Mouse (Mus musculus) CD8-positive naive resting alpha-beta T cell, adult 2 months (primary cell): ENCODE measurements around the gene Plpp3.

Source experiments
- DNase-seq, 2 experiments: peaks; one replicate each; pipeline ENCODE4 v3.0.0; 2022; ENCODE audit warnings: low read depth in 2 of 2, low spot score in 2 of 2

Plpp3 gene

DNA sequence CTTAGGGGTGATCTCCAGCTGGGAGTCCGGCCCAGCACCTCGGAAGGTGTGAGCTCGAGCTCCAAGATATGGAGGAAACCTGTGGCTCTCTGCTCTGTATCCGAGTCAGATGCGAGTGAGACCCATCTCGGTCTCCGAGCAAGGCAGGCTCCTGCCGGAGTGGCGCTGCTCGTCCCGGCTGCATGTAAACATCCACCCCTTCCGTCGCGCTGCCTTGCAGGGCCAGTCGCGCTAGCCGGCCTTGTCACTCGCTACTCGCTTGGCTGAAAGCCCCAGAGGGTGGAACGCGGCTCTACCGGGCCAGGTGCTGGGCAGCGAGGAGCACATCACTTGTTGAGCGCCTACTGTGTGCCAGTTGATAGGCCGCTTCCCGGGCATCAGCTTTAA lies 1.0 kb downstream of the Plpp3 start:
- DNase-seq, result peak; percentile 1 to 14

GRCm38 (mm10) chr4:105158651-105159530 lies 1.7 kb downstream of the Plpp3 start:
- no peak for DNase-seq

GRCm38 (mm10) chr4:105159531-105159870 lies 2.4 kb downstream of the Plpp3 start:
- DNase-seq, result no peak

DNA sequence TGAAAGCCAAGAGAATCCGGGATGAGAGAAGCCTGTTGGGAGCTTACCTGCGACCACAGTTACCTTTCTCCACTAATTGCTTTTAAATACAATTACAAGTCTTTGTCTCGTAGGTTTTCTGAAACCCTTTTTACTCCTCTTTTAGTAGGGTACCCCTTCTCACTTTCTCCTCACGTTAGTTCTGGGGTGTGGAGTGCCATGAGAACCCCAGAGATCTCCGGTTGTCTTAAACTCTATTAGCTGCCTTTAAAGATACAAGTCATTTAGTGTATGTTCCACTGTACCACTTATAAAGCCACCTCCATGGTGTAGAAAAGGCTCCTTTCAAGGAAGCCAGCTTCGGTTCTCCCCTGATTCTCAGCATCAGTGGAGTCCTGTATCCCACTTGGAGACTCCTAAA lies 3.3 kb downstream of the Plpp3 start:
- DNase-seq, result no peak

DNA sequence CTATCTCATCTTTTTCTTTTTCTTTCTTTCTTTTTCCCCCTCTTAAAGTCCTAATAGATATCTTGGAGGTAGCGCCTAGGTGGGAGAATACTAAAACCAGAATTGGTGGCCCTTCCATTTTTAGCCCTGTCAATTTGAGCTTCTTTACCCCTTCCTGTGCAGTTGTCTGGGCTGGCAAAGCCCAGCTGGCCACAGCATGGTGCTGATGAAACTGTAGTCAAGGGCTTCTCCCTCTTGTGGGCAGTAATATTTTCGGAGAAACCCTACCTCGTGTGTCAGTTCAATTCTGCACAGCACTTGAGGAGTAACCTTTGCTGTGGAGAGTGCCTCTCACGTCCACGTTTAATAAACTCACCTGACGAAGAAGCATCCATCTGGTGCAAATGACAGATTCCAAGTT lies 4.9 kb downstream of the Plpp3 start:
- DNase-seq, result no peak

GRCm38 (mm10) chr4:105162676-105163075 lies 5.5 kb downstream of the Plpp3 start:
- no peak for DNase-seq

DNA sequence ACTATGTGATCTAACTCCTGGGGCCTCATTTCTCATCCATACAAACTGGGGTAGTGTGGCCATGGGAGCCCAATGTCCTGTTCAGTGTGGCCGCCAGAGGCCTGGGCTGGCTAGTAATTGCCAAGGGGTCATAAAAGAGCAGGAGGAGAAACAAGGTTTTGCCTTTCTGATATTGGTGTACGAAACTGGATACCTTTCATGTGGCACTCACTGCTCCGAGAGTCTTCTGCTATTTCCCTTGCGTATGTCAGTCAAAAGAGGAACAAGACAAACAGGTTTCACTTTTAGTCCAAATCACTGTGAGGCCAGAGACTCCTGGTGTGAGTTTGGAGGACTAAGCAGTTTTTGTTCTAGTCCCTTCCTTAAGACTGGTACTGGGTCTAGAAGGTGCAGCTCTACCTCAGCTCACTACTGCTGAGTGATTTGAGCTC lies 6.8 kb downstream of the Plpp3 start:
- no peak for DNase-seq

- DNase-seq, result no peak
Observed at GRCm38 (mm10) chr4:105164952-105165351, 7.8 kb downstream of the Plpp3 start.

GRCm38 (mm10) chr4:105169093-105169571 lies 12.0 kb downstream of the Plpp3 start:
- no peak for DNase-seq

DNA sequence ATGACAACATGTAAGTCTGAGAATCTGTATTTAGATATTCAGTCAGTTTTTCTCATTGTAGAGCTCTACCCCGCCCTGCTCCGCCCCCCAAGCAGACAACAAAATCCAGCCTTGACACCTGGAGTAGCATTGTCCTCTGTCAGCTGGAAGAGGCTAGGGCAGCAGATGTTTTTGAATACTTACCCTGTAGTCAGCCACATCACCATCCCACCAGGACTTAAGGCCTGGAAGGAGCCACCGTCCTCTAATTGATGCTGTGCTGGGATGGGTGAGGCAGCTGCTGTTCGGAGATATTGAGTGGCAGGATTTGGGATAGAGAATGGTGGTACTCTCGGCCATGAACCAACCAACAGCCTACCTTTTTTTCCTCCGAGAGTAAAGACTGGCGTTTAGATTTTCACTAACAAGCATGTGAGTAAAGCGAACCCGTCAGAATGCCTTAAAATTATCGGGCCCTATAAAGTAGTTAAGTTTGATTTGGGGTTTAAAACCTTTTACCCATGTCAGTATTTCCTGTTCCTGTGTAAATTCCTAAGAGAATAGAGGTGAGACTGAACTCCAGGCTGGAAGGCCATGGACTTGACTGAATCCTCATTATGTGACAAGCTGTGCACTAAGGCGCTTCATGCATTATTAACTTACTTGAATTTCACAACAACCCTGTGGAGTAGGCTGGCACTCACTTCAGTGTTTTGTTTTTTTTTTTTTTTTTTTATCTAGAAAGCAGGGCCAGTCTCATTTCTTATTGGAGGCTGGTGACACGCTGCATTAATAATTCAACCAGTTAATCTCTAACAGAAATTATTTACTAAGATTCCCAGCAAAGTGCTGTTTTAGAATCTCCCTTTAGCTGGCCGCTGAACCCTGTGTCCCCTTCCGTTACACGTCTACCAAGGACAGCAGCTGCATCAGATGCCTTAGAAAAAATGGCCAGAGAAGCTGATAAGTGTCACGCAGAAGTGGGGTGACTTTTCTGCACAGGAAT lies 13.0 kb downstream of the Plpp3 start:
- no peak for DNase-seq

- DNase-seq, result no peak
Observed at GRCm38 (mm10) chr4:105170811-105171401, 13.8 kb downstream of the Plpp3 start.

DNA sequence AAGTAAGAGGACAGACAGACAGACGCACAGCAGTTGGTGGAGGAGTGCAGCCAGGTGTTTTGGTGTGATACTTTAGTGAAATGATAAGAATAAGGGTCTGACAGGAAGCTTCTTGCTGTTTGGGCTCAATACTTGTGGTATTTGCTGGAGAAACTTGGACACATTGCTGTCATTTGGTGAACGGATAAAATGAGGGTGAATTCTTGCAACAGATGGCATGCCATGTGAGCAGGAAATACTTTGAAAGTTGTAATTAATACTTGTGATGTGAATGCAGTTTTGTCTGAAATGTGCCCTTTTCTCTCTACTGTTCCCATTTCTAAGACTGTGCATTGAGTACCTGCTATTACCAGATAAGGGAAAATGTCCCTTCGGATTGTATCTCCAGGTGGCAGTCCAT lies 14.3 kb downstream of the Plpp3 start:
- no peak for DNase-seq

DNA sequence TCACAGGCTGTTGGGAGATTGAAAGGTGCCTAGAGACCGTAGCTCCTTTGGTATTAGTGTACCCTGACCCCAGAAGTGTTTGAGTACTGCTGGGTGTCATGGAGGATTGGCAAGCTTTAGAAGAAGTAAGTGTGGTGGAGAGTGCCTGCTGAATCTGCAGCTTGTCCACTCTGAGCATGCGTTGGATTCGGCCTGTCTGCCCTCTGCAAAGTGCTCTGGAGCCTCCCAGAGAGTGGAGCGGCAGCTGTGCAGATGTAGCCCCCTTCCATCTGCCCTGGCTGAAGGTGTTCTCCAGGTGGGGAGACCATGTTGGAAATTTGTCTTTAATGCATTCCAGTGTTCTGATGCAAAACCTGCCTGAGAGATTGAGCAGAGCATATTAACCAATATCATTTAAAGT lies 17.6 kb downstream of the Plpp3 start:
- DNase-seq, result no peak

DNA sequence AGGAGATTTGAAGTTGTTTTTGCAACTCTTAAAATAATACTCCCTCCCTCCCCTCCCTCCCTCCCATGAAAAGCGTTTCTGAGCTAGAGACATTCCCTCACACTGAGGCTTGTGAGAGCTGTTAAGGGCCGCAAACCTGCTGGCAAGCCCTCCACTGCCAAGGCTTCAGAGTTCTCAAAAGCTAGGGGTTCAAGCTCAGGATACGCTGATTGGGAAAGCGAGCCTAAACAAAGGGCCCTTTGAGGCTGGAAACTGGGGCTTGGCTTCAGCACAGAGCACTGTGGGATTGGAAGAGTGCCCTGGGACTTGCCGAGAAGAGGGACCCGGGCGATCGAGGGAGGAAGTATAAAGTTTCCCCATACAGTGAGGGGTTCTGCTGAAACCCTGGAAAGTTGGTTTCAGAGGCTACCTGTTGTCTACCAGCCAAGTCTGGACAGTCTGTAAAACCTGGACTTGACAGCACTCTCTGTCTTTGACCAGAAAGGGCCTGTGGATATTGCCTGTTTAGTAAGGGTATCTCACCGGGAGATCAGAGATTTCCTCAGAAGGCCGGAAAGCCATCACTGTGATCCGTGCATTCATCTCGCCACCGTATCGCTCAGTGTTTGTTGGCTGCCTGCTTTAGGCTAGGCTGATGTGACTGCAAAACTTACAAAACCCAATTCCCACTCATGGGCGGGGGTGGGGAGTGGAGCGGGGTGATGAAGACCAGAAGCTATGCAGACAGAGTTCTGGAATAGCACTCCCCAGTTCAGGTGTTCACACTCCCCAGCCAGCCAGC lies 18.3 kb downstream of the Plpp3 start:
- DNase-seq, result no peak

GRCm38 (mm10) chr4:105181014-105181658 lies 24.0 kb downstream of the Plpp3 start:
- no peak for DNase-seq

DNA sequence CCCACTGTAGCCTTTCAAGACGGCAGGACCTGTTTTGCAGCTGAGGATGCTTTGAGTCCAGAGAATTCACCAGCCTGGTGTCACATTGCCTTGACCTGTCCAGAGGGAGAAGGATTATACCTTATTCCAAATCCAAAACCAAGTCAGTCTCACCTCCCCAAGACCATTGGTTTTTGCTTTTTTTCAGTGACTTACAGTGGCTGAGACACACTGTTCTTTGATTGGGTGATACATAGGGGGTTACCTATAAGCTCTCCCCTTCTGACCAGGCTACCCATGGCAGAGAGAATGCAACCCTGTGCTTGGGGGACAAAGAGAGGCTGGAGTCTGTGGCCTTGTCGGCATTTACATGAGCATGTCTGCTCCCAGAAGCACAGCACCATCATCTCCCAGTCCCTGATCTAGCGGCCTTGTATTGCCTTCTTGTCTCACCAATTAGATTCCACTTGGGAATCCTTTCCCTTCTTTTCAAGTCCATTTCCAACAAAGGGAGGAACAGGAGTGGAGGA lies 24.6 kb downstream of the Plpp3 start:
- no peak for DNase-seq

GRCm38 (mm10) chr4:105182249-105182648 lies 25.1 kb downstream of the Plpp3 start:
- DNase-seq, result no peak

GRCm38 (mm10) chr4:105184490-105184889 lies 27.3 kb downstream of the Plpp3 start:
- no peak for DNase-seq

DNA sequence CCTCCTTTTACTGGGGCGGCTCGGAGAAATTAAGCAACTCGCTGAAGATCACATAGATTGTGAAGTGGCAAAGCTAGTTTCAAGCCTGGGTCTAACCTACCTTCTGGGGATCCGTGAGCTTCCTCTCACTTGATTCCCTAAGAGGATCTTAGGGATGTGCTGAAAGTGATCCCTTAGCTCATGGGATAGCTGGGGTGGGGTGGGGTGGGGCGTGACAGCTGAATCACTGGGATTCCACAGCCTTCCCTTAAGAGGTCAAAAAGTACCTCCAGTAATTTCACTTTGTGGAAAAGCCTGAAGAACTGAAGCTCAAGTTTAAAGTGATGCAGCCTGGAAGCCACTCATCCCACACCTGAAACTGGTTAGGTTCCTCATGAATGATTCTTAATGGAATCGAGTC lies 27.8 kb downstream of the Plpp3 start:
- DNase-seq, result no peak

- DNase-seq, result no peak
Observed at GRCm38 (mm10) chr4:105186654-105187053, 29.5 kb downstream of the Plpp3 start.
